Comparison of ENCODE assay signal across 9 mouse cellular contexts in genomic region chr16:89986672-89987362, GRCm38 (mm10).
DNase-seq lines count a peak whose midpoint lies in the region; ATAC-seq and TF ChIP-seq lines count a peak whose summit lies in the region.
"Had no signal": no experiment of that assay in that cellular context is flagged by ENCODE, and none has a peak within 500 bp of the region (broad histone marks: within the 10 kb centered on the region; RNA-seq: fewer than 3 reads in every experiment).

No protein-coding gene starts in this region.

- H3K4me2 ChIP-seq in embryonic facial prominence, embryonic 12.5 days (replicated peaks), result no peak overlapping the region
- H3K4me2 ChIP-seq in liver, embryonic 13.5 days, result peak overlapping the region; percentile 69

- intact Hi-C loops in left cerebral cortex, postnatal 36 days (cut with DNase I), result no loop called here

- H3K27ac ChIP-seq in layer of hippocampus, adult 2 months, result peak overlapping the region; percentile 53; the same call in 1 of the 2 replicates
- H3K27ac ChIP-seq in embryonic facial prominence, embryonic 12.5 days, result 0 out of 2 replicates have a peak overlapping the region, but pooled peaks have one; percentile 25
- peak overlapping the region; percentile 69 for H3K27ac ChIP-seq in liver, embryonic 13.5 days

- 85% methylated on average over 18 of the region's 18 CpGs for WGBS in embryonic facial prominence, embryonic 12.5 days
- whole genome bisulfite sequencing in liver, embryonic 13.5 days (ENCODE audit: insufficient replicate concordance), result 53% methylated on average over 18 of the region's 18 CpGs

- H3K4me1 ChIP-seq in embryonic facial prominence, embryonic 12.5 days, result peaks cover 17% of the 10 kb centered on the region
- H3K4me1 ChIP-seq in liver, embryonic 13.5 days (replicated peaks), result peaks cover 72% of the 10 kb centered on the region

- no peak overlapping the region for H3K9ac ChIP-seq in embryonic facial prominence, embryonic 12.5 days
- peak overlapping the region; percentile 28; the same call in 1 of the 2 replicates for H3K9ac ChIP-seq in liver, embryonic 13.5 days

- no peaks in the 10 kb centered on the region for H3K36me3 ChIP-seq in embryonic facial prominence, embryonic 12.5 days
- no peaks in the 10 kb centered on the region for H3K36me3 ChIP-seq in liver, embryonic 13.5 days

- H3K27me3 ChIP-seq in embryonic facial prominence, embryonic 12.5 days, result no peaks in the 10 kb centered on the region
- H3K27me3 ChIP-seq in liver, embryonic 13.5 days, result no peaks in the 10 kb centered on the region

- H3K4me3 ChIP-seq in layer of hippocampus, adult 2 months, result no peak overlapping the region
- no peak overlapping the region for H3K4me3 ChIP-seq in embryonic facial prominence, embryonic 12.5 days
- peak overlapping the region; percentile 42; the same call in 1 of the 2 replicates for H3K4me3 ChIP-seq in liver, embryonic 13.5 days (replicated peaks)

- H3K9me3 ChIP-seq in embryonic facial prominence, embryonic 12.5 days, result no peaks in the 10 kb centered on the region
- no peaks in the 10 kb centered on the region for H3K9me3 ChIP-seq in liver, embryonic 13.5 days (replicated peaks)

- ATAC-seq in embryonic facial prominence, embryonic 12.5 days (ENCODE audit: insufficient number of reproducible peaks, insufficient read depth, low FRiP score, low TSS enrichment), result no peak
- ATAC-seq in liver, embryonic 13.5 days (ENCODE audit: low read depth), result 0 out of 2 replicates have a peak, but pooled peaks have one; percentile 10

- TF ChIP-seq CTCF in layer of hippocampus, adult 2 months (conservative IDR thresholded peaks at IDR 0.05), result no peak

- DNase-seq in layer of hippocampus, adult 2 months (ENCODE audit: low spot score in 2 of 2), result no peak
- no peak for DNase-seq in layer of hippocampus, postnatal 10 days (ENCODE audit: low spot score in 2 of 2)
- DNase-seq in liver, embryonic 13.5 days, result no peak
- DNase-seq in thymus, adult 18-20 months, result peak; percentile 57 to 74
- no peak for DNase-seq in right cerebral cortex, postnatal 4 days
- no peak for DNase-seq in left cerebral cortex, postnatal 36 days (ENCODE audit: low spot score in 2 of 2)
- no peak for DNase-seq in adrenal gland, adult 18-20 months (ENCODE audit: low spot score in 2 of 2)
- DNase-seq: cerebellum, postnatal 10 days had no signal

Comparison
In these comparisons a context has a peak if more than half of its experiments do, and no peak if none do; other contexts are left out.
1. DNase-seq: peak in thymus, adult 18-20 months (2 of 2); none in layer of hippocampus, adult 2 months (0 of 2), layer of hippocampus, postnatal 10 days (0 of 2), liver, embryonic 13.5 days (single experiment), right cerebral cortex, postnatal 4 days (single experiment), left cerebral cortex, postnatal 36 days (0 of 2) and adrenal gland, adult 18-20 months (0 of 2).
2. Peak in every context shown above with its lines, with median percentiles within 50 percentile points of each other: H3K27ac ChIP-seq.